Mouse (Mus musculus): Measurements from ENCODE around the gene Trim28.
"Not testable (repeated sequence)": the region's sequence is repeated elsewhere in the genome, so short reads cannot be mapped to it uniquely, and the experiment has no call there.

The Trim28 gene

DNA sequence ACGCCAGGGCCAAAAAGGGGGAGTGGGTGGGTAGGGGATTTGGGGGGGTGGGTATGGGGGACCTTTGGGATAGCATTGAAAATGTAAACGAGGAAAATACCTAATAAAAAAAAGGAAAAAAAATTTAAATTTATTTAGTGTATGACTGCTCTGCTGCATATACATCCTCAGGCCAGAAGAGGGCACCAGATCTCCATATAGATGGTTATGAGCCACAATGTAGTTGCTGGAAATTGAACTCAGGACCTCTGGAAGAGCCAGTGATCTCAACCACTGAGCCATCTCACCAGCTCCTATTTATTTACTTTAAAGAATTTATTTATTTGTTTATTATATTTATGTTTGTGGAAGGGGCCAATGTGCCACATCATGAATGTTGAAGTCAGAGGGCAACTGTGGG, 64.5 kb downstream of the Trim28 start:
- DNase-seq (ENCODE audit: low spot score) = not testable (repeated sequence)

DNA sequence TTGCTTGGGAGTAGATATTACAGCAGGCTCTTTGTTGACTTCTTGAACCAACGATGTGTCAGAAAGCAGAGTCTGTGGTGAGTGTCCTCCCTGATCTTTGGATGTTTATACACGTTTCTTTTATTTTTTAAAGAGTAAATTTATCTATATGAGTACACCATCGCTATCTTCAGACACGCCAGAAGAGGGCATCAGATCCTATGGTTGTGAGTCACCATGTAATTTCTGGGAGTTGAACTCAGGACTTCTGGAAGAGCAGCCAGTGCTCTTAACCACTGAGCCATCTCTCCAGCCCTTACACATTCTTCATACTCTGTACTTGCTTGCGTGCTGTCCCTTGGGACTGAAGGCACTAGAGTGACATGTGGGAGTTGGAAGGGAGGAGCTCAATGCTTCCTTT, 73.4 kb downstream of the Trim28 start:
- DNase-seq (ENCODE audit: low spot score) = no peak
